Mouse (Mus musculus) myocyte (in vitro differentiated cells): ENCODE measurements at regions not wholly inside any gene's neighbourhood (a gene's known extent, or its start where the extent isn't known, plus 50 kb on each side); places are given as distances from the start of the nearest gene placed in this dataset.

Experiments
- H3K27me3 ChIP-seq: one replicate; pipeline ENCODE4 v1.6.1; 2011; ENCODE audit not compliant: control insufficient read depth, insufficient read depth, insufficient read length
- H3K36me3 ChIP-seq: one replicate; pipeline ENCODE4 v1.6.1; 2011; ENCODE audit not compliant: control insufficient read depth, insufficient read depth
- H3K4me2 ChIP-seq: one replicate; pipeline ENCODE4 v1.6.1; 2011; ENCODE audit warnings: low read depth, control low read depth
- H3K4me3 ChIP-seq: one replicate; pipeline ENCODE4 v1.5.1; 2011; ENCODE audit warnings: mild to moderate bottlenecking, control low read depth, moderate library complexity
- H3K79me2 ChIP-seq: one replicate; pipeline ENCODE4 v1.6.1; 2011; ENCODE audit not compliant: control insufficient read depth, insufficient read depth
- H3ac ChIP-seq: one replicate; pipeline ENCODE4 v1.6.1; 2011; ENCODE audit not compliant: control insufficient read depth, insufficient read length
- CEBPB ChIP-seq: IDR thresholded peaks from 2 replicates; pipeline ENCODE4 v1.6.1; 2011; ENCODE audit warnings: mild to moderate bottlenecking, moderate library complexity; ENCODE audit not compliant: poor library complexity, insufficient read depth, severe bottlenecking
- E2F4 ChIP-seq: IDR thresholded peaks from one replicate; pipeline ENCODE4 v1.6.1; 2011; ENCODE audit warnings: mild to moderate bottlenecking, control low read depth, moderate library complexity; ENCODE audit not compliant: insufficient read depth
- MAX ChIP-seq: IDR thresholded peaks from one replicate; pipeline ENCODE4 v1.6.1; 2011; ENCODE audit warnings: low read depth, mild to moderate bottlenecking, control low read depth
- MYOD1 ChIP-seq, 3 experiments: IDR thresholded peaks; one replicate each; pipeline ENCODE4 v1.6.1; 2011; ENCODE audit warnings: control low read depth in 2 of 3, low read depth in 2 of 3, mild to moderate bottlenecking in 2 of 3, moderate library complexity in 1 of 3; ENCODE audit not compliant: insufficient read length in 2 of 3, control insufficient read depth in 1 of 3
- MYOG ChIP-seq, 3 experiments: IDR thresholded peaks; one replicate each; pipeline ENCODE4 v1.6.1; 2011; ENCODE audit warnings: control low read depth in 2 of 3, low read depth in 2 of 3, mild to moderate bottlenecking in 2 of 3; ENCODE audit not compliant: insufficient read length in 2 of 3, control insufficient read depth in 1 of 3, insufficient read depth in 1 of 3
- POLR2A ChIP-seq: IDR thresholded peaks from one replicate; pipeline ENCODE4 v1.6.1; 2011; ENCODE audit warnings: low read depth, mild to moderate bottlenecking, control low read depth, moderate library complexity; ENCODE audit not compliant: insufficient read length
- POLR2AphosphoS2 ChIP-seq: IDR thresholded peaks from one replicate; pipeline ENCODE4 v1.6.1; 2011; ENCODE audit warnings: low read depth, control low read depth; ENCODE audit not compliant: insufficient read length
- REST ChIP-seq: IDR thresholded peaks from one replicate; pipeline ENCODE4 v1.6.1; 2011; ENCODE audit warnings: mild to moderate bottlenecking, control low read depth, moderate library complexity; ENCODE audit not compliant: insufficient read depth, insufficient read length
- SRF ChIP-seq: IDR thresholded peaks from one replicate; pipeline ENCODE4 v1.6.1; 2011; ENCODE audit warnings: low read depth; ENCODE audit not compliant: control insufficient read depth, insufficient read length
- TCF12 ChIP-seq: IDR thresholded peaks from one replicate; pipeline ENCODE4 v1.6.1; 2011; ENCODE audit warnings: mild to moderate bottlenecking, control low read depth; ENCODE audit not compliant: poor library complexity, insufficient read depth, severe bottlenecking
- TCF3 ChIP-seq: IDR thresholded peaks from one replicate; pipeline ENCODE4 v1.6.1; 2011; ENCODE audit warnings: low read depth, control low read depth; ENCODE audit not compliant: insufficient read length
- USF1 ChIP-seq: IDR thresholded peaks from one replicate; pipeline ENCODE4 v1.6.1; 2011; ENCODE audit warnings: low read depth, mild to moderate bottlenecking, control low read depth, moderate library complexity

DNA sequence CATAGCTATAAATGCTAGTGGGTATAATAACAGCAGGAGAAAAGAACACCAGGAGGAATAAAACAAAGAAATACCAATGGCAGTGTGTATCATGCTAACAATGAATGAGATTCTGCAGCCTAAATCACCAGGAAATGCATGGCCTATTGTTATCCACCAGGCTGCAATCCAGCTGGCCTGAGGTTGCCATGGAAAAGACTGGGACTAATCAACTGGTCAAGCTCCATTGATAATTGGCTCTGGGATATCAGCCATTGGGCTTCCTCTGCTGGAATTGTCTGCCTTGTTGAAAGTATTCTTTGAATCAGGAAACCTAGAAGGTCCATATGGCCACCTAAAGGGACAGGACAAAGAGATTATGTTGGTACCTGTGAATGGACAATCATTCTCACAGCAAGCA, 3120.6 kb upstream of the Gm6569 start:
- no peak overlapping the region for H3K4me2 ChIP-seq
- TF ChIP-seq USF1 (no peak), POLR2AphosphoS2 (no peak), E2F4 (no peak), REST (no peak), MAX (no peak), MYOG (IDR thresholded peaks at IDR 0.05; ENCODE audit: control insufficient read depth in 1 of 3, insufficient read depth in 1 of 3, insufficient read length in 2 of 3, low read depth in 2 of 3) (no peak), CEBPB (no peak), POLR2A (no peak), SRF (no peak), TCF12 (no peak), MYOD1 (IDR thresholded peaks at IDR 0.05; ENCODE audit: control insufficient read depth in 1 of 3, insufficient read length in 2 of 3, low read depth in 2 of 3) (no peak), TCF3 (no peak)
- no peaks in the 10 kb centered on the region for H3K79me2 ChIP-seq
- no peak overlapping the region for H3K4me3 ChIP-seq
- no peaks in the 10 kb centered on the region for H3K27me3 ChIP-seq
- no peak overlapping the region for H3ac ChIP-seq
- no peaks in the 10 kb centered on the region for H3K36me3 ChIP-seq

DNA sequence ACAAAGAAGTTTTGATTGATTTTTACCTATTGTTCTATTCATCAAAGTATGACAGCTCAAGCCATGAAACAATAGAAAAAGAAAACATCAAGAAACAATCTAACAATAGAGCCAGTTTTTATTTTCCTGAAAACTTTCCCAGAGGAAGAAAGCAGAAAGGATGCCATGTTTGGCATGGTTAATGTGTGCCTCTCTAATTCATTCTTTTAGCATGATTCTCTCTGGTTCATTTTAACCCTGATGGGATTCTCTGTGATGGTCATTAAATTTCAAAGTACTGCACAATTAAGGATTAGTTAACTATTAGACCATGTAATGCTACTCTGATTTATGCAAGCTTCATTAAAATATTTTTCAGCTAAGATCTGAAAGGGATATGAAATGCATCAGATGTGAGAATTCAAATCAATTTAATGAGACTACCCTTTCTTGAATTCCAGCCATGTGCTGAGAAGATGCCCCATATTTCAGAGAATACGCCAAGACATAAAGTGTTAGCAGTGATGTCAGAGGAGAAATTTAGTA, 3106.9 kb upstream of the Gm6569 start:
- Histone ChIP-seq H3K79me2 (no peaks in the 10 kb centered on the region), H3K27me3 (no peaks in the 10 kb centered on the region), H3ac (no peak overlapping the region), H3K4me2 (no peak overlapping the region), H3K4me3 (no peak overlapping the region), H3K36me3 (no peaks in the 10 kb centered on the region)
- TF ChIP-seq E2F4 (no peak), MYOD1 (IDR thresholded peaks at IDR 0.05; ENCODE audit: control insufficient read depth in 1 of 3, insufficient read length in 2 of 3, low read depth in 2 of 3) (no peak), TCF12 (no peak), POLR2AphosphoS2 (no peak), USF1 (no peak), REST (no peak), SRF (no peak)

DNA sequence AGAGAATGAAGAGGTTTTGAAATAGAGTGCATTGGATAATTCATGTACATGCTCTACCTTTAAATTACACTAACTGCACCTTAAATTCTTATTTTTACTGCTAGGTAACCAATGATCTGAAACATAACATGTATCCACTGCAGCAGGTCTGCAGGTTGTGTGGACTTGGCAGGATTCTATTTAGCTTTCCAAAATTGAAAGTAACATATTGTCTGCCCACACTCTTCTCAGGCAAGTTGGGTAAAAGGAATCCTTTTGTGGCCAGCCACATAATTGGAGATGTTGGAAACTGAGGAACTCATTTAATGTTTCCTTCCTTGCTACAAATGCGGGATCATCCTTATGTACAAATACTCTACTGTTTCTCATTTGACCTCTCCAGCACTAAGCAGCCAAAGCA, 3106.4 kb upstream of the Gm6569 start:
- no peaks in the 10 kb centered on the region for H3K36me3 ChIP-seq
- H3K4me3 ChIP-seq, result no peak overlapping the region
- H3K4me2 ChIP-seq, result no peak overlapping the region
- H3ac ChIP-seq, result no peak overlapping the region
- H3K79me2 ChIP-seq, result no peaks in the 10 kb centered on the region
- no peak for TF ChIP-seq TCF12
- no peaks in the 10 kb centered on the region for H3K27me3 ChIP-seq

DNA sequence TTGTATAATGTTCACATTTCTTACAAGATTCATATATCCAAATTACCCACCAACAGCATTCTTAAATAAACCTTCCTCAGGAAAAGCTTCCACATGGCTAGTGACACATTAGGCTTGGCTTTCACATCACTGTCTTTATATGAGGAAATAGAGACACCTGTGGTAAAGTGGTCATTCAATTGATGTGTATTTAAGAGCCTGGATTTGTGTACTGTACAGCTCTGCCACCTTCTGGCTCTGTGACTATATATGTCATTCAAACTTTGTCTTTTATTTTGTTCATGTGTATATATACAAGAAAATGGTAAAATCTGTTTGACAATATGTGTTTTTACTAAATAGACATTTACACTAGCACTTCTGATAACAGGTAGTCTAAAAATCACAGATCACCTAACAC, 3090.1 kb upstream of the Gm6569 start:
- no peak overlapping the region for H3K4me2 ChIP-seq
- H3ac ChIP-seq, result no peak overlapping the region
- no peaks in the 10 kb centered on the region for H3K27me3 ChIP-seq
- no peak for TF ChIP-seq CEBPB
- TF ChIP-seq POLR2A, result no peak
- no peak for TF ChIP-seq USF1
- no peak for TF ChIP-seq TCF12
- TF ChIP-seq SRF, result no peak
- TF ChIP-seq MYOG (IDR thresholded peaks at IDR 0.05; ENCODE audit: control insufficient read depth in 1 of 3, insufficient read depth in 1 of 3, insufficient read length in 2 of 3, low read depth in 2 of 3), result no peak
- TF ChIP-seq E2F4, result no peak
- TF ChIP-seq MAX, result no peak
- TF ChIP-seq MYOD1 (IDR thresholded peaks at IDR 0.05; ENCODE audit: control insufficient read depth in 1 of 3, insufficient read length in 2 of 3, low read depth in 2 of 3), result no peak
- no peak for TF ChIP-seq POLR2AphosphoS2
- no peak for TF ChIP-seq TCF3
- TF ChIP-seq REST, result no peak
- no peaks in the 10 kb centered on the region for H3K79me2 ChIP-seq
- H3K4me3 ChIP-seq, result no peak overlapping the region
- no peaks in the 10 kb centered on the region for H3K36me3 ChIP-seq

DNA sequence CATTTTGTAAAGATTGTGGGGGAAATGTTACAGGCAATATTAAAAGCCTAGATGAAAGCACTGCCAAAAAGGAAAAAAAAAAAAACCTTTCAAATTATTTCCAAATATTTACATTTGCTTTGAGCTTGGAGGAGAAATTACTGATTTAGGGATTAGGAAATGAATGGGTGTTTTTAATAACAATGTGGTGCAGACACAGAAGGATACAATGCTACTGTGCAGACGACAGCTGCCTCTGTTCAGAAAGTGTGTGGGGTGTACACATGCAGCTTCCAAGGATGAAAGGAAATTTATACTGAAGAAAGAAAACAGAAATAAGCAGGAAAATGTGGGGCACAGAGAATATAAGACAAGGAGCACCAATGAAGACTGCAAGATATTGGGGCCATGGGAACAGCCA, 3070.3 kb upstream of the Gm6569 start:
- TF ChIP-seq POLR2A (no peak), REST (no peak), MYOG (IDR thresholded peaks at IDR 0.05; ENCODE audit: control insufficient read depth in 1 of 3, insufficient read depth in 1 of 3, insufficient read length in 2 of 3, low read depth in 2 of 3) (no peak), TCF12 (no peak), POLR2AphosphoS2 (no peak), SRF (no peak), MAX (no peak)
- Histone ChIP-seq H3K4me3 (no peak overlapping the region), H3K79me2 (no peaks in the 10 kb centered on the region), H3K4me2 (no peak overlapping the region), H3ac (no peak overlapping the region), H3K36me3 (no peaks in the 10 kb centered on the region), H3K27me3 (no peaks in the 10 kb centered on the region)
